Mouse (Mus musculus): ENCODE data around the gene Hspa8.
"Not testable (repeated sequence)": the region's sequence is repeated elsewhere in the genome, so short reads cannot be mapped to it uniquely, and the experiment has no call there.

Gene Hspa8

GRCm38 (mm10) chr9:40783641-40784373, 17.0 kb upstream of the Hspa8 start:
- in situ Hi-C loops (cut with MboI; ENCODE audit: unreplicated experiment in 2 of 2) = no loop called here

GRCm38 (mm10) chr9:40784374-40784967, 16.3 kb upstream of the Hspa8 start:
- in situ Hi-C loops (cut with MboI; ENCODE audit: unreplicated experiment in 2 of 2) = no loop called here

- in situ Hi-C loops (cut with MboI; ENCODE audit: unreplicated experiment in 2 of 2) = no loop called here
Observed at GRCm38 (mm10) chr9:40785452-40785851, 15.3 kb upstream of the Hspa8 start.

- in situ Hi-C loops (cut with MboI; ENCODE audit: unreplicated experiment in 2 of 2) = not testable (repeated sequence)
Observed at GRCm38 (mm10) chr9:40786820-40787219, 14.0 kb upstream of the Hspa8 start.

GRCm38 (mm10) chr9:40791864-40792633, 8.7 kb upstream of the Hspa8 start:
- in situ Hi-C loops (cut with MboI; ENCODE audit: unreplicated experiment in 2 of 2) = no loop called here

GRCm38 (mm10) chr9:40793581-40793980, 7.2 kb upstream of the Hspa8 start:
- in situ Hi-C loops (cut with MboI; ENCODE audit: unreplicated experiment in 2 of 2) = no loop called here

- in situ Hi-C loops (cut with MboI; ENCODE audit: unreplicated experiment in 2 of 2) = no loop called here
Observed at GRCm38 (mm10) chr9:40794251-40794650, 6.5 kb upstream of the Hspa8 start.

- in situ Hi-C loops (cut with MboI; ENCODE audit: unreplicated experiment in 2 of 2) = no loop called here
Observed at GRCm38 (mm10) chr9:40794926-40795325, 5.9 kb upstream of the Hspa8 start.

- in situ Hi-C loops (cut with MboI; ENCODE audit: unreplicated experiment in 2 of 2) = no loop called here
Observed at GRCm38 (mm10) chr9:40795562-40795961, 5.2 kb upstream of the Hspa8 start.

GRCm38 (mm10) chr9:40796054-40796453, 4.7 kb upstream of the Hspa8 start:
- in situ Hi-C loops (cut with MboI; ENCODE audit: unreplicated experiment in 2 of 2) = no loop called here

- in situ Hi-C loops (cut with MboI; ENCODE audit: unreplicated experiment in 2 of 2) = no loop called here
Observed at GRCm38 (mm10) chr9:40798247-40798960, 2.4 kb upstream of the Hspa8 start.

- in situ Hi-C loops (cut with MboI; ENCODE audit: unreplicated experiment in 2 of 2) = no loop called here
Observed at GRCm38 (mm10) chr9:40799112-40799511, 1.7 kb upstream of the Hspa8 start.

- in situ Hi-C loops (cut with MboI; ENCODE audit: unreplicated experiment in 2 of 2) = loop anchor here in 1 of 2 experiments (5.0 to 25.0 kb wide), 3 partner anchors 43 to 1462 kb away; partner anchors contain the start of gene Sc5d
Observed at GRCm38 (mm10) chr9:40799837-40800501, 815 bp upstream of the Hspa8 start.

- in situ Hi-C loops (cut with MboI; ENCODE audit: unreplicated experiment in 2 of 2) = loop anchor here in 1 of 2 experiments (5.0 to 25.0 kb wide), 3 partner anchors 45 to 1460 kb away; partner anchors contain the start of gene Sc5d
Observed at GRCm38 (mm10) chr9:40801614-40802532, 1.1 kb downstream of the Hspa8 start.

GRCm38 (mm10) chr9:40802533-40802875, 1.7 kb downstream of the Hspa8 start:
- in situ Hi-C loops (cut with MboI; ENCODE audit: unreplicated experiment in 2 of 2) = loop anchor here in 1 of 2 experiments (5.0 to 25.0 kb wide), 3 partner anchors 45 to 1460 kb away; partner anchors contain the start of gene Sc5d

- in situ Hi-C loops (cut with MboI; ENCODE audit: unreplicated experiment in 2 of 2) = loop anchor here in 1 of 2 experiments (5.0 to 25.0 kb wide), 3 partner anchors 47 to 1458 kb away; partner anchors contain the start of gene Sc5d
Observed at GRCm38 (mm10) chr9:40804576-40804975, 3.8 kb downstream of the Hspa8 start.

GRCm38 (mm10) chr9:40805263-40805662, 4.5 kb downstream of the Hspa8 start:
- in situ Hi-C loops (cut with MboI; ENCODE audit: unreplicated experiment in 2 of 2) = loop anchor here (5.0 to 25.0 kb wide), 3 partner anchors 48 to 1457 kb away; partner anchors contain the start of gene Sc5d (in 1 of the 2)

GRCm38 (mm10) chr9:40806440-40807288, 5.9 kb downstream of the Hspa8 start:
- in situ Hi-C loops (cut with MboI; ENCODE audit: unreplicated experiment in 2 of 2) = loop anchor here (5.0 to 25.0 kb wide), 3 partner anchors 49 to 1456 kb away; partner anchors contain the start of gene Sc5d (in 1 of the 2)
